Mouse (Mus musculus): ENCODE results near the gene Gen1. TPM values are rescaled to one million over a fixed set of nuclear protein-coding genes. Genes with fewer than 3 reads are reported as not detected.

Gen1 gene
- 1 to 10 TPM; 1.4 to 2.4 TPM for total RNA-seq (2021)
- long read RNA-seq, experiment 1 = 0 reads
- long read RNA-seq, experiment 2 = 0 reads

DNA sequence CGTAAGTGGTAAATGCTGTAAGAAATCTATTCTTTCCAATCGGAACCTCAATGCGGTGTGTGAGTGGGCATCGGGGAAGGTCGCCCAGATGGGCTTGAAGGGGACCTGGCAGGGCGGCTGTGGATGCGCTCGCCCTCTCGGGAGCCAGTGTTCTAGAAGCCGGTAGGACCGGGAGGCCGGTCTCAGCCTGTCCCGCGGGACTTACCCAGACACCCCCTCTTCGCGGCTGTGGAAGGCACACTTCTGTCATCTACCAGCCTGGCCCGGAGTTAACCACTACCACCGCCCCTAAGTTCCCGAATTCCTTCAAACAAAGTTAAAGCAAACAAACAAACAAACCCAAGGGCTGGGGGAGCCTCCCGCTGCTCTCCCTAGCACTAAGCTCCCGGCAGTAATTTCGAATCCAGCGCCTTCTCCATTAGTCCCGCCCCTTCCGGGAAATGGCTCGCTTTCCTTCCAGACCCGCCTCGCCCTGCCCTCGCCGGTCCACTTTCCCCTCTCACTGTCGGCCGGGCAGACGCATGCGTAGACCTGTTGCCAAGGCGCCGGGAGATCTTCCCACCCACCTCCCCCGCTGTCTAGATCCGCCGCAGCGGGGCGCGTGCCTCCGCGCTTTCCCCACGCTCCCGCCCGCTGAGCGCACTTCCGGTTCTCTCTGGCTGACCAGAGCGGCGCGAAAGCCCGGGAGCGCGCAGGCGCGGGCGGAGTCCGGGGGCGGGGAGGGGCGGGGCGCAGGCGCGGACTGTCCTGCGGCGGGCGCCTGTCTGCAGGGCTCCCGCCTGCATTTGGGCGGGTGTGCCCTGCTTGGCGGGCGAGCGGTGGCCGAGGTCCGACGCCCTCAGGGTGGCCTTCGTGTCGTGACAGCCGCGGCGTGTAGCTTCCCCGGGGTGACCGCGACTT lies at the start of gene Gen1, which contains the start of gene Smc6:
Gen1 (minus strand) TSS at position 420 of the 900 bp plus-strand sequence.
Smc6 (plus strand) TSS at position 505 of the 900 bp plus-strand sequence.
- peak; percentile 92 for DNase-seq (ENCODE audit: low spot score in 2 of 2)

DNA sequence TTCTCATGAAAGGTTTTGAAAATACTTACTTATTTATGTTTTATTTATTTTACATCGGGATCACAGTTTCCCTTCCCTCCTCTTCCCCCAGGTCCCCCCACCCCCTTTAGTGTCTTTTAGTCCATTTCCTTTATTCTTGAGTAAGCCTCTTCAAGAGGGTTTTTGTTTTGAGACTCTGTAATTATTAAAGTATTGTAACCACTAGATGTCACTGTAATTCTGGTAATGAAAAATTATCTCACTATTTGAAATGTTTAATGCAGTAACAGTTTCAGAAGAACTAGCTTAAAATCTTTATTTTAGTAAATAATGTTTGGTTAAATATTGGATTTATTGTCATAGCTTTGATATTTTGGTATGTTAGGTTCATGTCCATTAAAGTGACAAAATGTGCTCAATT lies 48.2 kb upstream of the Gen1 start:
- no peak for DNase-seq (ENCODE audit: low spot score in 2 of 2)

GRCm38 (mm10) chr12:11311106-11311505 lies 45.5 kb upstream of the Gen1 start:
- DNase-seq (ENCODE audit: low spot score in 2 of 2) = no peak

DNA sequence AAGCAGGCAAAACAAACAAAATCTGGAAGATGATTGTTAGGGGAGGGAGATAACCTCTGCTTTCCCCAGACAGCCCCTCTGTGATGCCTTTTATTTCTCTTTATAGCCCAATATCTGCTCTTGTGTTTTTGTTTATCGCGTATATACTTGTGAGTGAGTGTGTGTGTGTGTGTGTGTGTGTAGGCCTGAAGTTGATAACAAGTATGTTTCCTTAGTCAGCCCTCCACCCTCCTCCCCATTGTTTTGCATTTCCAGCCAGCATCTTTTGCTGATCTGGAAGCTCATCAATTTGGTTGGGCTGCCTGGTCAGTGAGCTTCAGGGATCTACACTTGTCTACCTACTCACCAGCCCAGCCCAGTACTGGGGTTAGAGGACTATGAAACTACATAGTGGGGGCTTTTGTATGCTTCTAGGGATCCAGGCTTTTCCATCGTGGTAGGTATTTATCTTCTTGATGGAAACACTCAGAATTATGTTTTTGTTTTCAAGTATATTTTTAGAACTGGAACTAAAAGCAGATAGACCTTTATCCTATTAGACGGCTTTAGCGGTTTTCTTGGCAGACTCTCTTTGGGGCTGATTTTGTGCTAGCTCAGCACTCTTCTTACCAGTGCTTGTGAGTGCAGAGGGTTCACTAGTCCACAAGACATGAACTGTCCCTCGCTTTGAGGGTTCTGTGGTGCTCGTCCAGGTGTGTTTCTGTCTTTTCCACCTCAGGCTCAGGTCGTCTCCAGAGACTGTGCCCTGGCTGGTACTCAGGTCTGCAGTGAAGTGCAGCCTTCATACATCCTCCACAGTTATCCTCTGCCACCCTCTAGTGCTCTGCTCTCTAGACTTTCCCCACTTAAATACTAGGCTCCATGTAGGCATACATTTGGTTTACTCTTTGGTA lies 41.4 kb upstream of the Gen1 start:
- no peak for DNase-seq (ENCODE audit: low spot score in 2 of 2)

- no peak for DNase-seq (ENCODE audit: low spot score in 2 of 2)
These were observed 35.3 kb upstream of the Gen1 start for GRCm38 (mm10) chr12:11300858-11301257.

DNA sequence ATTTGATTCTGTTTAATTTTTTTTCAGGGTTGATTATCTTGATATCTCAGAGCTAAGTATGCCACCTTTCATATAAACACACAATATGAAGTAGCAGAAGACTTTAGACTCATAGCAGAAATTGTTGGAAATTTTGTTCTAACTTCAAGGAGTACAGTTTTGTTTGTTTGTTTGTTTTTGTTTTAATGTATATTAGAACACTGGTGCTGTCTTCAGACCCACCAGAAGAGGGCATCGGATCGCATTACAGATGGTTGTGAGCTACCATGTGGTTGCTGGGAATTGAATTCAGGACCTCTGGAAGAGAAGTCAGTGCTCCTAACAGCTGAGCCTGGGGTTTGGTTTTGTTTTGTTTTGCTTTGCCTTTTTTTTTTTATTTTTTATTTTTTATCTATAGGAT lies 20.8 kb upstream of the Gen1 start:
- DNase-seq (ENCODE audit: low spot score in 2 of 2) = no peak

- no peak for DNase-seq (ENCODE audit: low spot score in 2 of 2)
These were observed 16.0 kb upstream of the Gen1 start for GRCm38 (mm10) chr12:11281584-11281983.

DNA sequence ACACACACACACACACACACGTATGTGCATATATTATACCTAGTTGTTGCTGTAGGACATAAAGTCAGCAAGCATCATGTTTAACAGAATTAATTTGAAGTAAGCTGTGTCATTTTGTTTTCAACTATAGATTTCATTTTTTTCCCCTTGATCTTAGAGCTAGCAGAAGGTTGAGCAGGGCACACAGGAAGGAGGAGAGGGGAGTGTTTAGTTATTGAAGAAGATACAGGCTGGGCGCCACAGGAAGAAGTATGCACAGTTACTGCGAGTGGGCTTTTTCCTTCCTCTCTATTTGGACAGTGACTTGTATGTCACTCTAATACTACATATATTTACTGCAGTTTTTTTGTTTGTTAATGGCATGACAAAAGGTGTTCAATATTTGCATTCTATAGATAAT lies 14.3 kb upstream of the Gen1 start:
- DNase-seq (ENCODE audit: low spot score in 2 of 2) = no peak

DNA sequence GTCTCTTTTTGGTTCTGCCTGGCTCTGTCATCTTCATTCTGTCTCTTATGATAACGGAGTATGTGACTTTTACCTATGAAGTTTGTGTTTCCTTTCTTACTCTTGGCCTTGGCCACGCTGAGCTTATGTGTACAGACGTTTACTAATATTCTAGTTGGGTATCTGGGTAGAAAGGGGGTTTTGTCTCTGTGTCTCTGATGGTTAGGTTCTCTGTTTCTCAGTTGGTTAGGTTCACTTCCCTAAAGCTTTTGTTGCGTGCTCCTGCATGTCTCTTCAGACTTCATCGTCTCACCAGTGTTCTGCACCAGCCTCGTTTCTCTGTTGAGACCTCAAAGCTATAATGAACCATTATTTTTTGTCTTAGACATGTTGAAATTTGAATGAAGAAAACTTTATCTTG lies 11.6 kb upstream of the Gen1 start:
- DNase-seq (ENCODE audit: low spot score in 2 of 2) = no peak

DNA sequence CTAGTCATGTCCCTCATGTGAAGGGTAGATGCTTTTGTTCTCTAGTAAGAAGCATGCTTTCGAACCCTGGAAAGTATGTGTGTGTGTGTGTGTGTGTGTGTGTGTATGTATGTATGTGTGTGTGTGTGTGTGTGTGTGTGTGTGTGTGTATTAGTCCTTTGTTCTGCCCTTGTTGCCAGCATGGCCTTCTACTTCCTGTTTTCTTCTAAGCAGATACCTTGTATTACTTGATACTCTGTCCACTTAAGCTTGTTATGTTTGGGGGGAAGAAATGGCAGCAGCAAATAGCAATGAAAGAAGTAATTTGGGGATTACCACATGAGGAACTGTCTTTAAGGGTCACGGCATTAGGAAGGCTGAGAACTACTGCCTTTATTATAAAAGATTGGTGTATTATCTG lies 11.0 kb upstream of the Gen1 start:
- no peak for DNase-seq (ENCODE audit: low spot score in 2 of 2)

DNA sequence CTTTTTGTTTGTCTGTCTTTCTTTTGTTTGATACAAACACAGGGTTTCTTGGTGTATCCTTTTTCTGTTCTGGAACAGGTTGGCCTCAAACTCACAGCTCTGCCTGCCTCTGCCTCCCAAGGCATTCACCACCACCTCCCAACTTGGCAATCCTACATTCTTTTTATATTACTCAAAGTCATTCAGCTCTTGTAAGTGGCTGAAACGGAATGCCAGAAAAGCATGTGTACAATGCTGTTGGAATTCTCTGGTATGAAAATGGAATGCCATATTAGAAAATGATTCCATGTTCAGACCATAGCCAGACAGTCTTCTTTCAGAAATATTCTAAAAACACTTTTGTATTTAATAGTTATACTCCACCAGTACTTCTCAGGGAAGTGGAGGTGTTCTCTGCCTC lies 7.6 kb upstream of the Gen1 start:
- DNase-seq (ENCODE audit: low spot score in 2 of 2) = no peak

- no peak for DNase-seq (ENCODE audit: low spot score in 2 of 2)
These were observed 7.0 kb upstream of the Gen1 start for GRCm38 (mm10) chr12:11272568-11272967.

DNA sequence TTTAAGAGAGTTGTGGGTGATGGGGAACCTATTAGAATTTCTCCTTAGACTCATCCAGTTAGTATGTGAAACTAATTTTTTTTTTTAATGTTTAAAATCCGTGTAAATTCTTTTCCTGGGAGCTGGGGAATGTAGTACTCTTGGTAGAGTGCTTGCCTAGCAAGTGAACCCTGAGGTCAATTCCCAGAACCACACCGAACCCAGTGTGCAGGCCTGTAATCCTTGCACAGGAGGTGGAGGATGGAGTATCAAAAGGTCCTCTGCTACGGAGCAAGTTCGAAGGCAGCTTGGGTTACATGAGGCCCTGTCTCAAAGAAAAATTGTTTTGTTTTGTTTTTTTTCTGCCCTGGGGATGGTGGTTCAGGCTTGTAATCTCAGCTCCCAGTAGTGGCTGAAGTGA lies 1.4 kb upstream of the Gen1 start:
- no peak for DNase-seq (ENCODE audit: low spot score in 2 of 2)

DNA sequence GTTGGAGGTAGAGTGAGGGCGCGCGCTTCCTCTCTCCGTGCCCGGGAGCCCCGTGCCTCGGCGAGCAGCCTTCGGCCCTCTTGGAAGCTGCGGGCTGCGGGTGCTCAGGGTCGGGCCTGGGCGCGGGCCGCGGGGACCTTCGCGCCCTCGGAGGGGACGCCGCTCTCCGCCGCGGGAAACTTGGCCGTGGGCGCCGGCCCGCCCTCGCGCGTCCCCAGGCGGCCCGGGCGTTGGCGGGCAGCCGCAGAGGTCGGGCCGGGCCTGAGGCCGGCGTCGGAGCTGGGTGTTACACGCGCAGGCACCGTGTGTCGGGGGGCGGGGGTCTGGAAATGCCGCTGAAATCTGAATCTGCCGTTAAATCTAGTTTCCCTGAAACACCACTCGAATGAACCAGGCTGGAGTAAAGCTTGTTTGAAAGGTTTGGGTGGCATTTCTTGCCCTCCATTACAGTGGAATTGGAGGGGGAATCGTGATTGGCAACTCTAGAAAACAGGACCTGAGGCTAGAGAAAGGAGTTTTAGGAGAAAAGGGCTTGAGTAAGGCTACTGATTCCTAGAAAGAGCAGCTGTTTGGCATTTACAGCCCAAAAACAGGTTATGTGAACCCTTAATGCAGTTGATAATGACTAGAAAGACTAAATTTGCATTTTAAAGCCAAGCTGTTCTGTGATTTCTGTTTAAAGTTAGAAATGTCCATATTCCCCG lies 833 bp upstream of the Gen1 start:
- peak in 1 of 2 experiments; percentile 72 for DNase-seq (ENCODE audit: low spot score in 2 of 2)

DNA sequence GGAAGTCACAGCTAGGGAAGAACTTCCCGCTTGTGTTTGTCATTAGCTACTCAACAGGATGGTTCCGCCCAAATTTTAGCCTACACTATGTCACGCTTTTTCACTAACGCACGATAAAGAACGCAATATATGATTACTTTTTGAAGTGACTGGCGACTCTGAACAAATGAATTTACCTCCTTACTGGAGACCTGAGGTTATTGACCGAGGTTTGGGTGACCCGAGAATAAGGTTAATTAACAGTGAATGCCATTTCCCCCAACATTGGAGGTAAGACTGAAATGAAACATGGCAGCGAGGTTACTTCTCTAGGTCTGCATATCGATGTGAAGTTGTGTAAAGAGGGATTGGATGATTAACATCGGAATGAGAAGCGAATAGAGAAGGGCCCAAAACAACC lies 706 bp downstream of the Gen1 start:
- DNase-seq (ENCODE audit: low spot score in 2 of 2) = no peak

DNA sequence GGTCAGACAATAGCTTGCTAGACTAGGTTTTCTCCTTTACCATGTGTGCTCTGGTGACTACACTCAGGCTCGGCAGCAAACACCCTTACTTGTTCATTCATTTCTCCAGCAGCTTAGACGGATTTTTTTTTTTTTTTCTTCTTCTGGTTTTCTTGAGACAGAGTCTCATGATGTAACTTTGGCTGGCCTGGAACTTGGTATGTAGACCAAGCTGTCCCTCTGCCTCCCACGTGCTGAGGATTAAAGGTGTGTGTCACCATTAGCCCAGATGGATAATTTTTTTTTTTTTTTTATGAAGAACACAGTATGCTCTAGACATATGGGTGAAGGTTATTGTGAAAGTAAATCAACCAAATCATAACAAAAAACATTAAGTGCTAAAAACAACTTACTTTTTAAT lies 15.3 kb downstream of the Gen1 start:
- no peak for DNase-seq (ENCODE audit: low spot score in 2 of 2)

DNA sequence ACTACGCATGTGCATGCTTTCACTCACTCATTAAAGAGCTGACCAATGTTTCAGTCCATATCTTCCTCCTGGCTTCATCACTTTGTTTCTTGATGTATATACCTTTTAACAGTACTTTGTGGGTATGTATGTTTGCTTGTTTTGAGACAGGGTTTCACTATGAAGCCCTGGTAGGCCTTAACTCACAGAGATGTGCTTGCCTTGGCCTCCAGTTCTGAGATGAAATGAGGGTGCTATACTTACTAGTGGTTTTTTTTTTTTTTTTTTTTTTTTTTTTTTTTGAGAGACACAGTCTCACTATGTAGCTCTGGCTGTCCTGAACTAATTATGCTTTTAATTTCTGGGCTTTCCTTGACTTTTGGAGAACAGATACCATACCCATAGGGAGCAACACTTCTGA lies 18.1 kb downstream of the Gen1 start:
- no peak for DNase-seq (ENCODE audit: low spot score in 2 of 2)

- DNase-seq (ENCODE audit: low spot score in 2 of 2) = no peak
These were observed 29.6 kb downstream of the Gen1 start for GRCm38 (mm10) chr12:11235996-11236395.

- DNase-seq (ENCODE audit: low spot score in 2 of 2) = no peak
These were observed 35.3 kb downstream of the Gen1 start for GRCm38 (mm10) chr12:11230267-11230666.

DNA sequence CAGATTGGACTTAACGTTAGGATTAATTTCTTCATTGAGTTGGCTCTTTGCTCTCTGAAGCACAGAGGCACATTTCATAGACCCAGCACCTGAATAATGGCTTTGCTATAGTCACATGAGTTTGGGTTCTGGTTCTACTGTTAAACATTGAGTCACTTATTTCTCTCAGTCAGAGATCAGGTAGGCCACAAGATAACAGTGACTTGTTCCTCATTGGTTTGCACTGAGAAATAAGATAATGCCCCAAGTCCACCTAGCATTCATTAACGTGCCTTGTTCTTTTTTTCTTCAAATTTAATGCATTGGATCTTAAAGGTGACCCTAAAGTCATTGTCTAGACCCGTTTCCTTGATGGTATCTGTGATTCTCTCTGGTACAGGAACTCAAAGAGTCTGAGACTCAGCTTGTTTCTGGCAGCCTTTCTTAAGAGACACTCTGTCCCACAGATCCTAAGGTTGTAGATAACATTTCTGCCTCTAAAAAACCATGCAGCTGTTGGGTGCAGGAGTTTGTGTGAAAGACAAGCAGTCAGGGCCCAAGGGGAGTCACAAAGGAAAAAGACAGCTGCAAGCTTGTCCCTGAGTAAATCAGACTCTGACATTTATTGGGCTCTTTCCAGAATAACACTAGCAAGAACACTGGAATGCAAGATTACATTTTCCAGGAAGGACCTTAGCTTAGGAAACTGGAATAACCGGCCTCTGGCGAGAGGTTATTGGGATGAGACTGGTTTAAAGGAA lies 38.9 kb downstream of the Gen1 start:
- DNase-seq (ENCODE audit: low spot score in 2 of 2) = no peak

DNA sequence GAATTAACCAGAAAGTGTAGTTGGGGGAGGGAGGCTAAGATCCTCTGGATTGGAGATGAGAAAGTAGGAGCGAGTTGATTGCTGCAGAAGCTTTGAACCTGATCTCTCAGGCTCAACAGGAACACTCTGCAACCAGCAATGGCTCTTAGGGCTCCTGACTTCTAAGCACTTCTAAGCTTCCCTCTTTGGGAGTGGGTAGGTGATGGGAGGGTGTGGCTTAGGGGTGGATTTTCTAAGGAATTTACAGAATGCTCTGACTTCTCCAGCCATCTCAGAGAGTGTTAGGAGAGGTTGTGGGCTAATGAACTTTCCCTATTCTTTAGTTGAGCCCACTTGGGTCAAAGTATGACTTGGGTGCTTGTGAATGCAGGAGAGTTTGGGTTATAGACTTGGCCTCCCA lies 39.5 kb downstream of the Gen1 start:
- DNase-seq (ENCODE audit: low spot score in 2 of 2) = no peak

All from adrenal gland, adult 18-20 months (tissue).